Mouse (Mus musculus) midbrain, embryonic 16.5 days (tissue): ENCODE results near the gene Ddx6. TPM values are rescaled to one million over a fixed set of nuclear protein-coding genes. Genes with fewer than 3 reads are reported as not detected.
"Not testable (repeated sequence)": the region's sequence is repeated elsewhere in the genome, so short reads cannot be mapped to it uniquely, and the experiment has no call there.

Experiments
- ATAC-seq: fragments of 200-750 bp; cut with Nextera tagmentation; 2 replicates; pipeline ENCODE4 v1.8.0; 2017; ENCODE audit warnings: moderate TSS enrichment
- H3K27ac ChIP-seq: fragments of 300-500 bp; sonication (generic); 2 replicates; pipeline ENCODE4 v1.5.1; 2014; ENCODE audit warnings: mild to moderate bottlenecking, low read length, mixed read lengths
- H3K27me3 ChIP-seq: fragments of 300-500 bp; sonication (generic); 2 replicates; pipeline ENCODE4 v1.6.1; 2014; ENCODE audit warnings: low read depth, low read length, mixed read lengths; ENCODE audit not compliant: control insufficient read depth, insufficient read depth
- H3K36me3 ChIP-seq: fragments of 300-500 bp; sonication (generic); 2 replicates; pipeline ENCODE4 v1.6.1; 2014; ENCODE audit warnings: mild to moderate bottlenecking, low read length, moderate library complexity, mixed read lengths; ENCODE audit not compliant: control insufficient read depth, insufficient read depth
- H3K4me1 ChIP-seq: fragments of 300-500 bp; sonication (generic); 2 replicates; pipeline ENCODE4 v1.6.1; 2014; ENCODE audit warnings: mild to moderate bottlenecking, low read length, mixed read lengths; ENCODE audit not compliant: control insufficient read depth, insufficient read depth
- H3K4me2 ChIP-seq: fragments of 300-500 bp; sonication (generic); 2 replicates; pipeline ENCODE4 v1.6.1; 2014; ENCODE audit warnings: mild to moderate bottlenecking, low read length, mixed read lengths
- H3K4me3 ChIP-seq: fragments of 300-500 bp; sonication (generic); 2 replicates; pipeline ENCODE4 v1.5.1; 2014; ENCODE audit warnings: low read depth, mild to moderate bottlenecking, low read length, moderate library complexity, mixed read lengths
- H3K9ac ChIP-seq: fragments of 300-500 bp; sonication (generic); 2 replicates; pipeline ENCODE4 v1.6.1; 2014; ENCODE audit warnings: low read depth, low read length, mixed read lengths
- H3K9me3 ChIP-seq: fragments of 300-500 bp; sonication (generic); replicated peaks from 2 replicates; pipeline ENCODE4 v1.6.1; 2014; ENCODE audit warnings: mild to moderate bottlenecking, low read length, mixed read lengths; ENCODE audit not compliant: control insufficient read depth, poor library complexity, severe bottlenecking
- WGBS: fragments of 180-500 bp; shearing (Covaris S2); extraction: QIAGEN DNeasy Blood & Tissue Kit; methylation state at CpG from one replicate; pipeline ENCODE4 v1.1.7; 2014; 5-methylcytosine and 5-hydroxymethylcytosine counted together
- polyA plus RNA-seq: library from polyadenylated mRNA; unstranded; fragments of >200 nt; fragmentation: Nextera tagmentation; extraction: Ambion mirVana; gene quantifications from 2 replicates; pipeline ENCODE4 v1.2.1, GENCODE M21; 2015

Ddx6 gene
- polyA plus RNA-seq, 1 experiment from 2014 or later, result 15.2 TPM

DNA sequence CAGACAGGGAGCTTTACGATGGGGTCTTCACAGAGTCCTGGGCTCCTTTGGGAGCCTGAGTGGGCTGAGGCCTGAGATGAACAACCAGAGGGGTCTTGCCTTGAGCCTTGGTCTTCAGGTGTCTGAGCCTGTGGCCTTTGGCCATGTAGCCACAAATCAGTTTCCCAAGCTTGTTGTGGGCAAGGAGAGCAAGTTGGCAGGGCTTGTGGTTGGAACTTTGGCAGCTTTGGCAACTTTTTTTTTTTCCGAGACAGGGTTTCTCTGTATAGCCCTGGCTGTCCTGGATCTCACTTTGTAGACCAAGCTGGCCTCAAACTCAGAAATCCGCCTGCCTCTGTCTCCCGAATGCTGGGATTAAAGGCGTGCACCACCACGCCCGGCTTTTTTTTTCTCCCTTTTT, 28.6 kb upstream of the Ddx6 start:
- H3K27ac ChIP-seq, H3K9ac ChIP-seq, H3K9me3 ChIP-seq, ATAC-seq, H3K27me3 ChIP-seq, H3K4me2 ChIP-seq, H3K4me1 ChIP-seq, H3K36me3 ChIP-seq, H3K4me3 ChIP-seq: not testable (repeated sequence)
- 93% methylated on average over 7 of the region's 7 CpGs for WGBS

DNA sequence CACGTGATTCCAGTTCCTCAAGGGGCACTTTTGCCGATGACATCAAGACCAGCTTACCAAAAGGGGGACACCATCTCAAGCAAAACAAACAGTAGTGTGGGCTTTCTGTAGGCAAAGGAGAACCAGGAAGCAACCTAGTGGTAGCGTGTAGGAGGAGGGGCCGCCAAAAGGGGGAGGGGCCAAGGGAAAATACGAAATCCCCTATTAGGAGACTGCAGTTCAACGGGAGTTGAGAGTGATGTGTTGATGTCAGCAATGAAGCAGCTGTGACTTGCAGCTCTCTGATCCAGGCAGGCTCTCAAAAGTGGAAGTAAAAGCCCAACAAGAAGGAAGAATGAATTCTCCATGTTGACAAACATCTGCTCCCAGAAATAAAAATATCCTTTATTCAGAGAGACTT, 25.3 kb upstream of the Ddx6 start:
- H3K4me3 ChIP-seq, result no peak overlapping the region
- WGBS, result 40% methylated on average over 6 of the region's 6 CpGs
- no peak overlapping the region for H3K4me2 ChIP-seq
- ATAC-seq, result no peak
- H3K36me3 ChIP-seq, result no peaks in the 10 kb centered on the region
- H3K9me3 ChIP-seq, result no peaks in the 10 kb centered on the region
- no peak overlapping the region for H3K27ac ChIP-seq
- no peaks in the 10 kb centered on the region for H3K4me1 ChIP-seq
- H3K9ac ChIP-seq, result no peak overlapping the region
- no peaks in the 10 kb centered on the region for H3K27me3 ChIP-seq

DNA sequence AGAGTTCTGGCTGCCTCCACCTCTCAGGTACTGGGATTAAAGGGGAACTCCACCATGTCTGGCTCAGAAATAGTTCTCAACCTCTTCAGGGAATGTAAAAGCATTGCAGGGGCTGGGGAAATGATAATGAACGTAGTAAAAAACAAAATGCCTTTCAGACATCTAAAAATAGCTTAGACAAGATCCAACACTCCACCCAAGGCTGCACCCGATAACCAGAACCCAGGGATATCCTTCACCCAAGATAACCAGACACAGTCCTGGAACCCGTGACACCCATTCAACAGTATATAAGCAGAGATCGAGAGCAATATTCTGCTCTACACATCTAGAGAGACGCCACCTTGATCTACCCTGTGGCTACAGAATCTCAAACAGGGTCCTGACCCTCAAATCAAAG, 24.6 kb upstream of the Ddx6 start:
- no peaks in the 10 kb centered on the region for H3K9me3 ChIP-seq
- H3K4me1 ChIP-seq, result no peaks in the 10 kb centered on the region
- 90% methylated on average over 5 of the region's 5 CpGs for WGBS
- no peak overlapping the region for H3K27ac ChIP-seq
- H3K4me2 ChIP-seq, result no peak overlapping the region
- no peak overlapping the region for H3K9ac ChIP-seq
- ATAC-seq, result no peak
- no peak overlapping the region for H3K4me3 ChIP-seq
- H3K36me3 ChIP-seq, result no peaks in the 10 kb centered on the region
- H3K27me3 ChIP-seq, result no peaks in the 10 kb centered on the region

DNA sequence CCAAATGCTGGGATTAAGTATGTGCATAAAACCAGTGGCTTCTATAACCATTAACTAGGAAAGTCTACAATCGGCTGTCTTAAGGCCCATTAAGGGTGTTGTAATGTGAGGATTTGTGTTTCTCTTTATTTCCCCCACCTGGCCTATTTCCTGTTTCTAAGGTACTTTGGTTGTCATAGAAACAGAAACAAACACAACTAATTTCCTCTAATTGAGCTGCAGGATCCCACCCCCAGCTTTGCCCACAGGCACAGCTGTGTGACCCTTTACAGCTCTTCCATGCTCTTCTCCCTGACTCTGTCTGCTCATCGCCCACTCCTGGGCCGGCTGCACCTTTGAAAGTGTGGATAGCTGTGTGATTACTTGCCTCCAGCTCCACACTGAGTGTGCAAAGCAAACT, 23.3 kb upstream of the Ddx6 start:
- no peak overlapping the region for H3K27ac ChIP-seq
- 62% methylated on average over 3 of the region's 3 CpGs for WGBS
- H3K36me3 ChIP-seq, result no peaks in the 10 kb centered on the region
- no peak overlapping the region for H3K4me3 ChIP-seq
- no peak overlapping the region for H3K4me2 ChIP-seq
- H3K4me1 ChIP-seq, result no peaks in the 10 kb centered on the region
- H3K9ac ChIP-seq, result no peak overlapping the region
- ATAC-seq, result no peak
- no peaks in the 10 kb centered on the region for H3K27me3 ChIP-seq
- H3K9me3 ChIP-seq, result no peaks in the 10 kb centered on the region

DNA sequence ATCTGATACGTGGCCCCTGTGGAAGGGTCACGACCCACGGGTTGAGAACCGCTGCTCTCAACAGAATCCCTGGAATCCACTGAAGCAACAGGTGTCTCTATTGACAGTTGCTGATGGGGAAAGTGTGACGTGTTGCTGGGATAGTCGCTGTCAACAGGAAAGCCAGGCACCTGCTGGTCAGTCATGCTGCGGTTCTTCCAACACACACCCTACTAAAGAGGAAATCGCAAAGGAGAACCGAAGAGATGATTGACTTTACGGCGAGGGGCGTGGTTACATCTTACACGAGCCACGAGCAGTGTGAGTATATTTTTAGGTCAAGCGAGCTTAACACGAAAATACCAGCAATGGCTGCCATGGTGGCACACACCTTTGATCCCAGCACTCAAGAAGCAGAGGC, 22.3 kb upstream of the Ddx6 start:
- H3K4me3 ChIP-seq, result no peak overlapping the region
- H3K4me1 ChIP-seq, result no peaks in the 10 kb centered on the region
- no peaks in the 10 kb centered on the region for H3K9me3 ChIP-seq
- ATAC-seq, result no peak
- H3K27me3 ChIP-seq, result no peaks in the 10 kb centered on the region
- 91% methylated on average over 16 of the region's 16 CpGs for WGBS
- no peak overlapping the region for H3K4me2 ChIP-seq
- no peak overlapping the region for H3K27ac ChIP-seq
- H3K36me3 ChIP-seq, result no peaks in the 10 kb centered on the region
- no peak overlapping the region for H3K9ac ChIP-seq

DNA sequence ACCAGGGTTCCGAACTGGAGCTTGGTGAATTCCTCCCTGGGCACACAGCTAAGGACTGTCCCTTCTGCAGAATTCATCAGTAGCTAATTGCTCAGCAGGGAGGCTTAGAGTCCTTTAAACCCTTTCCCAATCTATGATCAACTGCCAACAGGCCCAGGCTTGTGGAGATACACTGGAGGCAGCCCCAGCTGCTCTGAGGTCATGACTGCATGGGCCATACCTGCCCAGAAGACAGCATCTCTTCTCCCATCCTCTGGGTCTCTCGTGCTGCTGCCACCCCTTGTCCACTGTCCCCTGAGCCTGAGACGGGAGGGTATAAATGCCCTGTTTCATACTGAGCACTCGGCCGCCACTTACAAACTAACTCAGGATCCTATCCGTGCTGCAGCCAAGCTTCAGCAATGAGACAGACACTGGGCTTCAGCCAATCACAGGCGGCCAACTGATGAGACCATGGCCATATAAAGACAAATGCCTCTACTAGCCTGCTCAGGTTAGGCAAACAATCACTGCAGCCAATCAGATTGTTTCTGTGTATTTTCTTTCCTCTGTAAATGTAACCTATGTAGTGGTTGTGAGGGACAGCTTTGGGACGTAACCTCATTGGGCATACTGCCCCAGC, 17.9 kb upstream of the Ddx6 start:
- Histone ChIP-seq H3K9ac (no peak overlapping the region), H3K4me3 (no peak overlapping the region), H3K27me3 (no peaks in the 10 kb centered on the region), H3K4me2 (no peak overlapping the region), H3K9me3 (no peaks in the 10 kb centered on the region), H3K36me3 (no peaks in the 10 kb centered on the region), H3K4me1 (no peaks in the 10 kb centered on the region), H3K27ac (no peak overlapping the region)
- no peak for ATAC-seq
- 69% methylated on average over 8 of the region's 8 CpGs for WGBS

DNA sequence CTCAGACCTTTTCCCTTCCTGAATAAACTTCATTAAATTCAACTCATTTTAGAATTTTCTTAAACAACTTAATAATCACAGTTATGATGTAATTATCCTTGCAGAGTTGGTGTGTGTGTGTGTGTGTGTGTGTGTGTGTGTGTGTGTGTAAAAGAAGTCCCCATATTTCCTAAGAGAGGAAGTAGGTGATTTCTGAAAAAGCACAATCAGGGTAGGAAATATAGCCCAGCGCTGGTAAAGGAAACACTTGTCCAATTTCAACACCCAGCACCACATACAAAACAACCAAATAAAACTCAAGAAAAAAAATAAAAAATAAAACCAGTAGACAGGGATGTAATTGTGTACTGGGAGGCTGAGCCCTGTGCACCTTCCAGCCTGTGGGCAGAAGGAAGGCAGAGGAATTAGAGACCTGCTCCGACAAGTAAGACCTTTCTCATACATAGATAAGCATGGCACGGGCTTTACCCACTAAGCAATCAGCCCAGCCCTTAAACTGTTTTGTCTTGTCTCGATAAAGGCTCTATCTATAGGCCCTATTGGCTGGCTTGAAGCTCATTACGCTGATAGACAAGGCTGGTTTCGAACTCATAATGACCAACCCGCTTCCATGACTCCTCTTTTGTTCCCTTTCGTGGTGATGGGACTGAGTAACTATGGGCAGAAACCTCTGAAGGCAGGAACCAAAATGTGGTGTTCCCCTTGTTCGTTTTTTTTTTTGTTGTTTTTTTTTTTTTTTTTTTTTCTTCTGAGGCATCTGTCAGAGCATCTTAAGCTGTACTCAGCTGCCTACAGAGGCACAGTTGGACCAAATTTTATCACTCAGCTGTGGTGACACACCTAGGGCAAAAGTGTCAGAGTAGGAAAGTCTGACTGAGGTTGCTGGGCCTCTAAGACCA, 17.2 kb upstream of the Ddx6 start:
- no peak overlapping the region for H3K4me2 ChIP-seq
- no peaks in the 10 kb centered on the region for H3K9me3 ChIP-seq
- H3K27ac ChIP-seq, result no peak overlapping the region
- H3K4me1 ChIP-seq, result no peaks in the 10 kb centered on the region
- H3K9ac ChIP-seq, result no peak overlapping the region
- H3K27me3 ChIP-seq, result no peaks in the 10 kb centered on the region
- WGBS, result 85% methylated on average over 9 of the region's 9 CpGs
- no peak overlapping the region for H3K4me3 ChIP-seq
- H3K36me3 ChIP-seq, result no peaks in the 10 kb centered on the region
- no peak for ATAC-seq

DNA sequence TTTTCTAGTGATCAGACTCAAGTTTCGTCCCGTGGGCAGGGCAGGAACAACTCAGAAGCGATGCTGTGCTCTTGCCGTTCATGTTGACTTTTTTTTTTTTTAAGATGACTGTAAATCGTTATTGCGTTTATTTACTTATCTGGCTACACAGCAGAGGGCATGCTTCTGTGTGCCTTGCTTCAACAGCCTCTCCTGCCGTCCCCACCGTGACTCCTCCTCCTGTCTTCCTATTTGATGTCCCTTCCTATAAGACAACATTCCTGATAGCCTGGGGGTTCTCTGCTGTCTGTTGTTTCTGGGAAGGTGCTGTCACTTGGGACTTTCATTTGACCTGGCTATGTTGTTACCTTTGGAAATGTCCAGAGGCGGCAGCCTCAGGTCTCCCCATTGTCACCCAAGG, 16.1 kb upstream of the Ddx6 start:
- Histone ChIP-seq H3K27ac (no peak overlapping the region), H3K4me2 (no peak overlapping the region), H3K9ac (no peak overlapping the region), H3K4me1 (no peaks in the 10 kb centered on the region), H3K36me3 (no peaks in the 10 kb centered on the region), H3K27me3 (no peaks in the 10 kb centered on the region), H3K4me3 (no peak overlapping the region), H3K9me3 (no peaks in the 10 kb centered on the region)
- WGBS, result 77% methylated on average over 9 of the region's 9 CpGs
- ATAC-seq, result no peak

DNA sequence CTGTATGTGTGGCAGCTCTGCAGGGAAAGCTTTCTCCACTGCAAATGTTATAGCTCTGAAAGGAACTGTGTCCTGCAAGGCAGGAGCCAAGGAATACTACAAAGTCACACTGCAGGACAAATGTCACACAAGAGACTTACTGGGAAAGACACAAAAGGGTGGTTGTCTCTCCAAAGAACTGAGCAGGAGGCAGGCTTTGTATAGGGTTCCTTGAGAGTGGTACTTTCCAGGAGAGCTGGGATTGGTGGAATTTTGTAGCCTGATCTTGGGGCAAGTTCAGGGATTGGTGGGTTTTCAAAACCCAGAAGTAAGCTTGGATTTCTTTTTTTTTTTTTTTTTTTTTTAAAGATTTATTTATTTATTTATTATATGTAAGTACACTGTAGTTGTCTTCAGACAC, 15.6 kb upstream of the Ddx6 start:
- no peak for ATAC-seq
- Histone ChIP-seq H3K4me1 (no peaks in the 10 kb centered on the region), H3K4me2 (no peak overlapping the region), H3K27ac (no peak overlapping the region), H3K36me3 (no peaks in the 10 kb centered on the region), H3K9ac (no peak overlapping the region), H3K9me3 (no peaks in the 10 kb centered on the region), H3K27me3 (no peaks in the 10 kb centered on the region), H3K4me3 (no peak overlapping the region)
